ENCODE assay signal across 41 mouse cellular contexts in genomic region chrX:108664885-108665284, GRCm38 (mm10). TPM values are rescaled to one million over a fixed set of nuclear protein-coding genes. Genes with fewer than 3 reads are reported as not detected.
"Had no signal": no experiment of that assay in that cellular context is flagged by ENCODE, and none has a peak within 500 bp of the region (broad histone marks: within the 10 kb centered on the region; RNA-seq: fewer than 3 reads in every experiment).

Gene Gm379, minus strand, starts transcription at chrX:108664891.

- H3K36me3 ChIP-seq: heart, embryonic 10.5 days; heart, embryonic 12.5 days; hindbrain, embryonic 10.5 days; hindbrain, embryonic 12.5 days; intestine, embryonic 15.5 days; limb, embryonic 13.5 days had no signal

- H3K4me3 ChIP-seq: gastrocnemius, adult 2 months; heart, embryonic 10.5 days; heart, embryonic 12.5 days; hindbrain, embryonic 10.5 days; hindbrain, embryonic 12.5 days; intestine, embryonic 15.5 days; limb, embryonic 13.5 days had no signal

- H3K4me2 ChIP-seq: heart, embryonic 12.5 days; hindbrain, embryonic 12.5 days; hindbrain, embryonic 14.5 days; intestine, embryonic 15.5 days; limb, embryonic 13.5 days had no signal

- DNase-seq: gastrocnemius, adult 2 months; gastrocnemius, postnatal 10 days; gastrocnemius, postnatal 25 days; heart, adult 18-20 months; heart, postnatal 10 days; heart, postnatal 4 days; kidney, adult 18-20 months; kidney, adult 8-10 months; kidney, postnatal 10 days; kidney, postnatal 25 days; kidney, postnatal 4 days; layer of hippocampus, adult 9-11 months; layer of hippocampus, postnatal 36 days; left cerebral cortex, postnatal 4 days had no signal

- H3K27me3 ChIP-seq: heart, embryonic 12.5 days; hindbrain, embryonic 12.5 days; intestine, embryonic 15.5 days; limb, embryonic 13.5 days had no signal

- ATAC-seq: forebrain, embryonic 16.5 days; hindbrain, embryonic 16.5 days; inflammation-experienced regulatory T-cells, adult 6 months; intestine, embryonic 15.5 days; intestine, postnatal 0 days had no signal

- H3K9ac ChIP-seq: heart, embryonic 12.5 days; hindbrain, embryonic 12.5 days; hindbrain, embryonic 14.5 days; intestine, embryonic 15.5 days; limb, embryonic 13.5 days had no signal

- H3K4me1 ChIP-seq: heart, embryonic 10.5 days; heart, embryonic 12.5 days; hindbrain, embryonic 10.5 days; hindbrain, embryonic 12.5 days; intestine, embryonic 15.5 days; limb, embryonic 13.5 days had no signal

- H3K27ac ChIP-seq: gastrocnemius, adult 2 months; heart, embryonic 10.5 days; hindbrain, embryonic 10.5 days; hindbrain, embryonic 12.5 days; hindbrain, embryonic 14.5 days; intestine, embryonic 15.5 days; limb, embryonic 13.5 days had no signal

- H3K9me3 ChIP-seq: heart, embryonic 10.5 days; heart, embryonic 12.5 days; hindbrain, embryonic 10.5 days; hindbrain, embryonic 12.5 days; intestine, embryonic 15.5 days; limb, embryonic 13.5 days had no signal

RNA-seq across cellular contexts. Expression of gene Gm379, which starts in this region (rescaled TPM):
- total RNA-seq: gastrocnemius, adult 2 months; gastrocnemius, postnatal 10 days; gastrocnemius, postnatal 25 days; gastrocnemius, postnatal 4 days; granulocyte monocyte progenitor cell, adult 5-6 weeks; heart, adult 18-20 months; heart, adult 8-10 months; heart, postnatal 10 days; heart, postnatal 25 days; heart, postnatal 4 days; layer of hippocampus, adult 18-20 months; layer of hippocampus, adult 8-10 months; layer of hippocampus, postnatal 14 days; layer of hippocampus, postnatal 36 days; left cerebral cortex, adult 18-20 months; left cerebral cortex, adult 8-10 months; left cerebral cortex, postnatal 10 days; left cerebral cortex, postnatal 25 days; left cerebral cortex, postnatal 4 days had no signal
- polyA plus RNA-seq: forebrain, embryonic 16.5 days; frontal cortex, adult 2 months; heart, embryonic 10.5 days; heart, embryonic 12.5 days; heart, embryonic 14.5 days; heart, embryonic 16.5 days; hindbrain, embryonic 10.5 days; hindbrain, embryonic 12.5 days; hindbrain, embryonic 14.5 days; hindbrain, embryonic 16.5 days; inflammation-experienced regulatory T-cells, adult 6 months; kidney, embryonic 14.5 days; limb, embryonic 11.5 days; limb, embryonic 13.5 days had no signal
